14 mouse cellular contexts compared by ENCODE assay signal in the genomic region with DNA sequence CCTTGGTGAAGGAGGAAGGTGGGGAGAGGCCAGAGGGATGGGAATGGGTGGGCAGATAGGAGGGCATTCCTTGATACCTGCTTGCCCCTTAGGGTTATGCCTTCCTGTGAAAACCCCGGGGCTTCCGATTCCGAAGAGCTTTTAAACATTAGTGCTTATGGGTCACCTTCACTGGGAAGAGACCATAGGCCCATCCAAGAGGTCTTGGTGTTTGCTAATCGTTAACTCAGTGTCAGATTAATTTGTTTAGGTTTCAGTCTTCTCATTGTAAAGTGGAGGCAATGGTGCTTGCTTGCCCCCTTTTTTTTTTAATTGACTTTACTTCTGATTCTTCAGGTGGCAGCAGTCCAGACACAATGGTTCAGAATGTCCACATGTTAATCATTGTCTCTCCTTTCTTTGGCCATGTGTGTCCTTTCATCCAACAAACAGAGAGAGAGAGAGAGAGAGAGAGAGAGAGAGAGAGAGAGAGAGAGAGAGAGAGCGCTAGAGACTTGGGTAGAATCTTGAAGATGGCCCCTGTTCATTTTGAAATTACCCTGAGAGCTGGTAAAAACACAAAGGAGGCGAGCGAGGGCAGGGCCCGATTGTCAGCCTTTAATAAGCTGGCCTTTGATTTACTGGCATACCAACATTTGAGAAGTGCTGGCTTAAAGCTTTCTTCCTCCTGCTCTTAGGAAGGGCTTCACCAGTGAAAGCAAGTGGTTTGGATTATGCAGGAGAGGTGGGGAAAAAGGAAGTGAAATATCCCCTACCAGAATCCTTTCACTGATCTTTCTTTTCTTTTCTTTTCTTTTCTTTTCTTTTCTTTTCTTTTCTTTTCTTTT. TPM values are rescaled to one million over a fixed set of nuclear protein-coding genes. Genes with fewer than 3 reads are reported as not detected.
DNase-seq lines count a peak whose midpoint lies in the region; ATAC-seq and TF ChIP-seq lines count a peak whose summit lies in the region.
"Had no signal": no experiment of that assay in that cellular context is flagged by ENCODE, and none has a peak within 500 bp of the region (broad histone marks: within the 10 kb centered on the region; RNA-seq: fewer than 3 reads in every experiment).

No protein-coding gene starts in this region.

- WGBS in kidney, adult 2 months: 30% methylated on average over 8 of the region's 8 CpGs
- 64% methylated on average over 8 of the region's 8 CpGs for WGBS in midbrain, embryonic 11.5 days
- WGBS in midbrain, embryonic 15.5 days: 62% methylated on average over 8 of the region's 8 CpGs
- 44% methylated on average over 8 of the region's 8 CpGs for WGBS in kidney, embryonic 15.5 days
- WGBS in small intestine, adult 2 months: 26% methylated on average over 8 of the region's 8 CpGs

- H3K36me3 ChIP-seq in kidney, adult 2 months (ENCODE audit: control insufficient read depth, insufficient read depth, low read length): peaks cover 2% of the 10 kb centered on the region; the same call in 1 of the 2 replicates
- no peaks in the 10 kb centered on the region for H3K36me3 ChIP-seq in midbrain, embryonic 11.5 days (ENCODE audit: control insufficient read depth, insufficient read depth, low read length)
- no peaks in the 10 kb centered on the region for H3K36me3 ChIP-seq in midbrain, embryonic 15.5 days (replicated peaks)
- H3K36me3 ChIP-seq in kidney, embryonic 15.5 days: no peaks in the 10 kb centered on the region
- no peaks in the 10 kb centered on the region; the same call in 1 of the 2 replicates for H3K36me3 ChIP-seq in small intestine, adult 2 months (ENCODE audit: control insufficient read depth, insufficient read depth, low read length)
- H3K36me3 ChIP-seq: forebrain, embryonic 12.5 days; heart, embryonic 10.5 days had no signal

- peaks cover 46% of the 10 kb centered on the region for H3K4me1 ChIP-seq in kidney, adult 2 months (ENCODE audit: control insufficient read depth, insufficient read depth, low read length)
- peaks cover 3% of the 10 kb centered on the region; the same call in 1 of the 2 replicates for H3K4me1 ChIP-seq in midbrain, embryonic 11.5 days (ENCODE audit: control insufficient read depth, insufficient read depth, low read length)
- H3K4me1 ChIP-seq in midbrain, embryonic 15.5 days: peaks cover 4% of the 10 kb centered on the region
- peaks cover 24% of the 10 kb centered on the region for H3K4me1 ChIP-seq in kidney, embryonic 15.5 days
- peaks cover 18% of the 10 kb centered on the region for H3K4me1 ChIP-seq in small intestine, adult 2 months (ENCODE audit: control insufficient read depth, insufficient read depth, insufficient read length, low read length)

- H3K4me3 ChIP-seq in kidney, adult 2 months (ENCODE audit: insufficient read depth, low read depth, low read length): no peak overlapping the region
- no peak overlapping the region for H3K4me3 ChIP-seq in midbrain, embryonic 11.5 days (ENCODE audit: low read depth, low read length)
- no peak overlapping the region for H3K4me3 ChIP-seq in midbrain, embryonic 15.5 days
- H3K4me3 ChIP-seq in kidney, embryonic 15.5 days (replicated peaks): no peak overlapping the region
- H3K4me3 ChIP-seq in small intestine, adult 2 months (ENCODE audit: low read depth, low read length): no peak overlapping the region
- H3K4me3 ChIP-seq: forebrain, embryonic 12.5 days; heart, embryonic 10.5 days had no signal

- no peak overlapping the region for H3K4me2 ChIP-seq in midbrain, embryonic 11.5 days
- no peak overlapping the region for H3K4me2 ChIP-seq in midbrain, embryonic 15.5 days
- H3K4me2 ChIP-seq in kidney, embryonic 15.5 days: 0 out of 2 replicates have a peak overlapping the region, but pooled peaks have one; percentile 19
- H3K4me2 ChIP-seq: forebrain, embryonic 12.5 days; lung, embryonic 14.5 days had no signal

- peak overlapping the region; percentile 16 for H3K27ac ChIP-seq in kidney, adult 2 months (ENCODE audit: insufficient read depth, low read depth, low read length)
- no peak overlapping the region for H3K27ac ChIP-seq in midbrain, embryonic 11.5 days (ENCODE audit: low read depth, low read length)
- H3K27ac ChIP-seq in midbrain, embryonic 15.5 days: no peak overlapping the region
- H3K27ac ChIP-seq in kidney, embryonic 15.5 days: peak overlapping the region; percentile 63
- peak overlapping the region; percentile 24; the same call in 1 of the 2 replicates for H3K27ac ChIP-seq in small intestine, adult 2 months (ENCODE audit: insufficient read depth, low read depth, low read length)
- H3K27ac ChIP-seq: forebrain, embryonic 12.5 days had no signal

- TF ChIP-seq POLR2A in kidney, adult 2 months (IDR thresholded peaks at IDR 0.05; ENCODE audit: low read depth, low read length): no peak
- TF ChIP-seq POLR2A in small intestine, adult 2 months (IDR thresholded peaks at IDR 0.05; ENCODE audit: low read depth, low read length): no peak

- no peaks in the 10 kb centered on the region for H3K27me3 ChIP-seq in kidney, adult 2 months (replicated peaks; ENCODE audit: control insufficient read depth, insufficient read depth, low read length)
- H3K27me3 ChIP-seq in midbrain, embryonic 11.5 days (ENCODE audit: control insufficient read depth, insufficient read depth, low read length): no peaks in the 10 kb centered on the region
- no peaks in the 10 kb centered on the region for H3K27me3 ChIP-seq in midbrain, embryonic 15.5 days (replicated peaks)
- H3K27me3 ChIP-seq in kidney, embryonic 15.5 days: no peaks in the 10 kb centered on the region
- H3K27me3 ChIP-seq in small intestine, adult 2 months (ENCODE audit: control insufficient read depth, insufficient read depth, low read length): no peaks in the 10 kb centered on the region
- H3K27me3 ChIP-seq: forebrain, embryonic 12.5 days had no signal

- no peaks in the 10 kb centered on the region for H3K9me3 ChIP-seq in midbrain, embryonic 11.5 days (ENCODE audit: control insufficient read depth, low read length)
- no peaks in the 10 kb centered on the region for H3K9me3 ChIP-seq in midbrain, embryonic 15.5 days
- no peaks in the 10 kb centered on the region for H3K9me3 ChIP-seq in kidney, embryonic 15.5 days (replicated peaks)
- H3K9me3 ChIP-seq: forebrain, embryonic 12.5 days; heart, embryonic 10.5 days had no signal

- H3K9ac ChIP-seq in midbrain, embryonic 11.5 days (ENCODE audit: low read length): no peak overlapping the region
- no peak overlapping the region for H3K9ac ChIP-seq in midbrain, embryonic 15.5 days
- no peak overlapping the region for H3K9ac ChIP-seq in kidney, embryonic 15.5 days
- H3K9ac ChIP-seq: forebrain, embryonic 12.5 days; lung, embryonic 14.5 days had no signal

- ATAC-seq in midbrain, embryonic 11.5 days (ENCODE audit: low FRiP score): no peak
- ATAC-seq in midbrain, embryonic 15.5 days (replicated peaks): no peak
- peak; percentile 66 for ATAC-seq in kidney, embryonic 15.5 days (replicated peaks; ENCODE audit: low FRiP score)

- peak; percentile 65 for DNase-seq in kidney, adult 2 months
- no peak for DNase-seq in kidney, postnatal 10 days
- peak; percentile 83 for DNase-seq in midbrain, embryonic 11.5 days (ENCODE audit: low spot score, missing footprints)
- no peak for DNase-seq in right cerebral cortex, postnatal 36 days (ENCODE audit: low spot score in 2 of 2)
- no peak for DNase-seq in testis, postnatal 14 days (ENCODE audit: low spot score)
- DNase-seq: adrenal gland, postnatal 25 days; liver; lung, embryonic 14.5 days; thymus, adult 2 months had no signal

- TF ChIP-seq CTCF in kidney, adult 2 months (conservative IDR thresholded peaks at IDR 0.05; ENCODE audit: insufficient read depth, insufficient read length, low read depth, low read length): no peak
- TF ChIP-seq CTCF in small intestine, adult 2 months (IDR thresholded peaks at IDR 0.05; ENCODE audit: extremely low read depth, insufficient read length, insufficient replicate concordance, low read depth, low read length): no peak

RNA-seq across cellular contexts. Expression of gene Myo6, which starts 7.8 kb away (rescaled TPM):
- polyA plus RNA-seq in kidney, adult 2 months (2012; rRNA removed): 75.7 and 76.4 TPM in 2 replicates
- 11.1 and 14.4 TPM in 2 replicates for polyA plus RNA-seq in midbrain, embryonic 11.5 days (2014; fragmentation: Nextera tagmentation; extraction: Ambion mirVana)
- polyA plus RNA-seq in midbrain, embryonic 15.5 days (2015; fragmentation: Nextera tagmentation; extraction: Ambion mirVana): 18.1 and 19.3 TPM in 2 replicates
- polyA plus RNA-seq in kidney, embryonic 15.5 days (2015; fragmentation: Nextera tagmentation; extraction: Ambion mirVana): 54.0 and 56.7 TPM in 2 replicates
- 18.5 and 36.8 TPM in 2 replicates for polyA plus RNA-seq in small intestine, adult 2 months (2012; rRNA removed)

Comparison
In these comparisons a context has a peak if more than half of its experiments do, and no peak if none do; other contexts are left out.
1. DNase-seq: peak in kidney, adult 2 months (single experiment) and midbrain, embryonic 11.5 days (single experiment); none in kidney, postnatal 10 days (single experiment), right cerebral cortex, postnatal 36 days (0 of 2) and testis, postnatal 14 days (single experiment).
2. H3K27ac ChIP-seq: peak in kidney, adult 2 months (single experiment), kidney, embryonic 15.5 days (single experiment) and small intestine, adult 2 months (single experiment); none in midbrain, embryonic 11.5 days (single experiment) and midbrain, embryonic 15.5 days (single experiment).